18 mouse cellular contexts compared by ENCODE assay signal in genomic region chr8:126094005-126094404, GRCm38 (mm10).
"Had no signal": no experiment of that assay in that cellular context is flagged by ENCODE, and none has a peak within 500 bp of the region (broad histone marks: within the 10 kb centered on the region; RNA-seq: fewer than 3 reads in every experiment).

No protein-coding gene starts in this region.

- H3K4me2 ChIP-seq: kidney, embryonic 15.5 days; limb, embryonic 15.5 days; liver, embryonic 15.5 days; lung, embryonic 14.5 days; neural tube, embryonic 15.5 days had no signal

- H3K9me3 ChIP-seq: kidney, embryonic 15.5 days; limb, embryonic 15.5 days had no signal

- H3K4me1 ChIP-seq: kidney, embryonic 15.5 days; limb, embryonic 15.5 days; liver, embryonic 15.5 days; midbrain, embryonic 10.5 days; neural tube, embryonic 15.5 days had no signal

- H3K27ac ChIP-seq: kidney, embryonic 15.5 days; limb, embryonic 15.5 days; liver, embryonic 15.5 days; midbrain, embryonic 10.5 days; neural tube, embryonic 15.5 days had no signal

- DNase-seq: kidney, adult 2 months; kidney, postnatal 14 days; layer of hippocampus, postnatal 36 days; lung, embryonic 14.5 days; lung, postnatal 10 days; lung, postnatal 4 days; midbrain, embryonic 14.5 days; retina, postnatal 1 day; right cerebral cortex, postnatal 4 days; spleen, adult 18-20 months; thymus, adult 2 months; thymus, postnatal 25 days had no signal

- H3K36me3 ChIP-seq: kidney, embryonic 15.5 days; limb, embryonic 15.5 days; liver, embryonic 15.5 days; midbrain, embryonic 10.5 days; neural tube, embryonic 15.5 days had no signal

- H3K9ac ChIP-seq: kidney, embryonic 15.5 days; limb, embryonic 15.5 days; liver, embryonic 15.5 days; lung, embryonic 14.5 days; neural tube, embryonic 15.5 days had no signal

- H3K27me3 ChIP-seq: kidney, embryonic 15.5 days; limb, embryonic 15.5 days; liver, embryonic 15.5 days; neural tube, embryonic 15.5 days had no signal

- H3K4me3 ChIP-seq: kidney, embryonic 15.5 days; limb, embryonic 15.5 days; liver, embryonic 15.5 days; midbrain, embryonic 10.5 days; myocyte; neural tube, embryonic 15.5 days had no signal
